Mouse (Mus musculus) embryonic facial prominence, embryonic 14.5 days (tissue): ENCODE data around the gene Rabac1. TPM values are rescaled to one million over a fixed set of nuclear protein-coding genes. Genes with fewer than 3 reads are reported as not detected.

Source experiments
- ATAC-seq: fragments of 200-750 bp; cut with Nextera tagmentation; 2 replicates; pipeline ENCODE4 v1.8.0; 2017; ENCODE audit warnings: low read depth, moderate number of reproducible peaks, moderate TSS enrichment
- DNase-seq: peaks from one replicate; pipeline ENCODE4 v3.0.0-alpha.2; 2015; ENCODE audit warnings: low spot score
- H3K27ac ChIP-seq: fragments of 300-500 bp; sonication (generic); replicated peaks from 2 replicates; pipeline ENCODE4 v1.5.1; 2014; ENCODE audit warnings: low read depth, mild to moderate bottlenecking, low read length, moderate library complexity
- H3K27me3 ChIP-seq: fragments of 300-500 bp; sonication (generic); replicated peaks from 2 replicates; pipeline ENCODE4 v1.6.1; 2014; ENCODE audit warnings: low read length; ENCODE audit not compliant: control insufficient read depth, insufficient read depth
- H3K36me3 ChIP-seq: fragments of 300-500 bp; sonication (generic); 2 replicates; pipeline ENCODE4 v1.6.1; 2014; ENCODE audit warnings: low read length, mixed read lengths; ENCODE audit not compliant: control insufficient read depth, insufficient read depth
- H3K4me1 ChIP-seq: fragments of 300-500 bp; sonication (generic); 2 replicates; pipeline ENCODE4 v1.6.1; 2014; ENCODE audit warnings: antibody characterized with exemption, low read length; ENCODE audit not compliant: control insufficient read depth, insufficient read depth
- H3K4me2 ChIP-seq: fragments of 300-500 bp; sonication (generic); 2 replicates; pipeline ENCODE4 v1.6.1; 2014; ENCODE audit warnings: low read depth, mild to moderate bottlenecking, low read length, moderate library complexity, mixed read lengths
- H3K4me3 ChIP-seq: fragments of 300-500 bp; sonication (generic); 2 replicates; pipeline ENCODE4 v1.5.1; 2014; ENCODE audit warnings: low read depth, mild to moderate bottlenecking, low read length
- H3K9ac ChIP-seq: fragments of 300-500 bp; sonication (generic); 2 replicates; pipeline ENCODE4 v1.6.1; 2014; ENCODE audit warnings: low read depth, mild to moderate bottlenecking, low read length, moderate library complexity, mixed read lengths
- H3K9me3 ChIP-seq: fragments of 300-500 bp; sonication (generic); 2 replicates; pipeline ENCODE4 v1.6.1; 2016; ENCODE audit warnings: low read length; ENCODE audit not compliant: control insufficient read depth
- WGBS: fragments of 180-500 bp; shearing (Covaris S2); extraction: QIAGEN DNeasy Blood & Tissue Kit; methylation state at CpG from one replicate; pipeline ENCODE4 v1.1.7; 2014; 5-methylcytosine and 5-hydroxymethylcytosine counted together
- microRNA-seq: library from miRNA; unstranded; fragments of <30 nt; microRNA quantifications from one replicate; pipeline ENCODE4, GENCODE M21; 2016; ENCODE audit warnings: borderline number of aligned reads
- polyA plus RNA-seq: library from polyadenylated mRNA; unstranded; fragments of >200 nt; fragmentation: Nextera tagmentation; extraction: Ambion mirVana; gene quantifications from 2 replicates; pipeline ENCODE4 v1.2.1, GENCODE M21; 2014

The Rabac1 gene
- polyA plus RNA-seq, 1 experiment from 2014 or later = 219 TPM

- Histone ChIP-seq H3K4me3 (no peak overlapping the region), H3K27ac (no peak overlapping the region), H3K27me3 (peaks cover 68% of the 10 kb centered on the region), H3K4me1 (no peaks in the 10 kb centered on the region), H3K9me3 (no peaks in the 10 kb centered on the region), H3K9ac (no peak overlapping the region), H3K4me2 (no peak overlapping the region), H3K36me3 (peaks cover 18% of the 10 kb centered on the region)
- DNase-seq (no peak), ATAC-seq (no peak)
- WGBS = 46% methylated on average over 6 of the region's 6 CpGs
Observed at GRCm38 (mm10) chr7:24930475-24930874, 42.1 kb downstream of the Rabac1 start.

Small RNAs within 50 kb of the gene (microRNA-seq; reads per million reads assigned to microRNA genes)
- gene Mir7046 (not detected), gene Mir7047 (not detected)

Other genes starting within 250 kb of the Rabac1 start
- gene Gm4763, start 245.8 kb downstream of the Rabac1 start, polyA plus RNA-seq = not detected in 2 replicates
- 0.70 and 0.98 TPM in 2 replicates for gene Cd177, start 212.4 kb downstream of the Rabac1 start, polyA plus RNA-seq
- 0.46 and 0.56 TPM in 2 replicates for gene Ceacam10, start 195.5 kb downstream of the Rabac1 start, polyA plus RNA-seq
- gene Gm9844, start 110.5 kb downstream of the Rabac1 start, polyA plus RNA-seq = 14.7 and 16.4 TPM in 2 replicates
- gene Lypd4, start 102.8 kb downstream of the Rabac1 start, polyA plus RNA-seq = not detected in 2 replicates
- gene Dmrtc2, start 102.7 kb downstream of the Rabac1 start, polyA plus RNA-seq = not detected in 2 replicates
- 3,017 and 3,062 TPM in 2 replicates for gene Rps19, start 88.4 kb downstream of the Rabac1 start, polyA plus RNA-seq
- 0.35 and 0.60 TPM in 2 replicates for gene Cd79a, start 75.4 kb downstream of the Rabac1 start, polyA plus RNA-seq
- gene Arhgef1, start 69.8 kb downstream of the Rabac1 start, polyA plus RNA-seq = 86.7 and 89.3 TPM in 2 replicates
- not detected in 2 replicates for gene Gm4881, start 28.3 kb downstream of the Rabac1 start, polyA plus RNA-seq
- gene Atp1a3, start 33.2 kb upstream of the Rabac1 start, polyA plus RNA-seq = 7.2 and 9.0 TPM in 2 replicates
- 7.0 and 8.3 TPM in 2 replicates for gene Grik5, start 99.6 kb upstream of the Rabac1 start, polyA plus RNA-seq
- gene Zfp574, start 99.8 kb upstream of the Rabac1 start, polyA plus RNA-seq = 24.1 and 25.2 TPM in 2 replicates
- gene Pou2f2, start 207.0 kb upstream of the Rabac1 start, polyA plus RNA-seq = 1.5 TPM in 2 replicates
- 8.3 and 9.4 TPM in 2 replicates for gene Dedd2, start 247.9 kb upstream of the Rabac1 start, polyA plus RNA-seq
- gene Zfp526, start 248.7 kb upstream of the Rabac1 start, polyA plus RNA-seq = 4.1 and 4.4 TPM in 2 replicates